Mouse (Mus musculus): ENCODE results near the gene Dlgap4. TPM values are rescaled to one million over a fixed set of nuclear protein-coding genes. Genes with fewer than 3 reads are reported as not detected.

The Dlgap4 gene
- polyA plus RNA-seq, 1 experiment from 2014 or later, result 10.4 TPM

DNA sequence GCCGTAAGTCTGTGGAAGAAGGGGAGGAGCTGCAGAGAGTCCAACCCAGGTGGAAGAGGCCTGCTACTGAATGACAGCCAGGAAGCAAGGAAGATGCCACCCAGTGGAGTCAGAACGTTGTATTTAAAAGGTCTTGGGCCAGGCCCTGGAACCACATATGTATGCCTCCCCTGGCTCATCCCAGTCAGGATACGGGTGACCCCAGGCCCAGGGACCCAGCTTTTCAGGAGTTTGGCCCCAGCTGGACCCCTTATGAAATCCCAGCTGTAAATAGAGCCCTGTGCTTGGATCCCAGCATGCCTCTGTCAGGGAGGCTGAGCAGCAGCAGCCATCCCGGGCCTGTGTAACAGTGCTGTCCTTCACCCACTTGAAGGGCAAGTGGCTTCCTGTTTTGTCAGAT is 151.2 kb downstream of the Dlgap4 start:
- no peak overlapping the region for H3K27ac ChIP-seq (replicated peaks)
- no peak overlapping the region for H3K4me2 ChIP-seq
- H3K9ac ChIP-seq, result no peak overlapping the region
- no peaks in the 10 kb centered on the region for H3K27me3 ChIP-seq
- 0 out of 2 replicates have a peak, but pooled peaks cover 5% of the 10 kb centered on the region for H3K4me1 ChIP-seq (replicated peaks)
- no peak for ATAC-seq (ENCODE audit: insufficient read depth)
- H3K4me3 ChIP-seq (replicated peaks), result no peak overlapping the region
- 46% methylated on average over 4 of the region's 4 CpGs for WGBS (ENCODE audit: insufficient replicate concordance)
- H3K9me3 ChIP-seq (replicated peaks), result no peaks in the 10 kb centered on the region
- no peaks in the 10 kb centered on the region for H3K36me3 ChIP-seq (replicated peaks)

DNA sequence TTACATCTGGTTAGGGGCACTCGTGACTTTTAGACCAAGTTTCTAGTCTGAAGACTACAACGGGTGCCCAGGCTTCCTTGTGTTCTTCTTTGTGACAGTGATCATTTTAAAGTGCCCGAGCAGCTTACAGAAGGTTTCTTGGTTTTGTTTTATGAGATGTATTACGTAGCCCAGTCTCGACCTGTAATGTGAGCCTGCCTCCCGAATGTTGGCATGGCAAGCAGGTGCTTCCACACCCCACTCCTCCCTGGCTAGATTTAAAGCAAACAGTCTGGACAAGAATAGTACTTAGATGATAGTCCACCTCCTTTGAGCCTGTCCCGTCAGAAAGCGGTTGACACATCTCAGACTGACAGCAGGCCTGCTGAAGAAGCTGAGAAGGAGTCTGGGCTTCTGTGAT is 152.1 kb downstream of the Dlgap4 start:
- H3K4me2 ChIP-seq, result no peak overlapping the region
- H3K27ac ChIP-seq (replicated peaks), result no peak overlapping the region
- no peak for ATAC-seq (ENCODE audit: insufficient read depth)
- no peaks in the 10 kb centered on the region for H3K36me3 ChIP-seq (replicated peaks)
- no peaks in the 10 kb centered on the region for H3K27me3 ChIP-seq
- H3K9ac ChIP-seq, result no peak overlapping the region
- H3K4me1 ChIP-seq (replicated peaks), result 0 out of 2 replicates have a peak, but pooled peaks cover 5% of the 10 kb centered on the region
- WGBS (ENCODE audit: insufficient replicate concordance), result 67% methylated on average over 8 of the region's 8 CpGs
- no peaks in the 10 kb centered on the region for H3K9me3 ChIP-seq (replicated peaks)
- no peak overlapping the region for H3K4me3 ChIP-seq (replicated peaks)

DNA sequence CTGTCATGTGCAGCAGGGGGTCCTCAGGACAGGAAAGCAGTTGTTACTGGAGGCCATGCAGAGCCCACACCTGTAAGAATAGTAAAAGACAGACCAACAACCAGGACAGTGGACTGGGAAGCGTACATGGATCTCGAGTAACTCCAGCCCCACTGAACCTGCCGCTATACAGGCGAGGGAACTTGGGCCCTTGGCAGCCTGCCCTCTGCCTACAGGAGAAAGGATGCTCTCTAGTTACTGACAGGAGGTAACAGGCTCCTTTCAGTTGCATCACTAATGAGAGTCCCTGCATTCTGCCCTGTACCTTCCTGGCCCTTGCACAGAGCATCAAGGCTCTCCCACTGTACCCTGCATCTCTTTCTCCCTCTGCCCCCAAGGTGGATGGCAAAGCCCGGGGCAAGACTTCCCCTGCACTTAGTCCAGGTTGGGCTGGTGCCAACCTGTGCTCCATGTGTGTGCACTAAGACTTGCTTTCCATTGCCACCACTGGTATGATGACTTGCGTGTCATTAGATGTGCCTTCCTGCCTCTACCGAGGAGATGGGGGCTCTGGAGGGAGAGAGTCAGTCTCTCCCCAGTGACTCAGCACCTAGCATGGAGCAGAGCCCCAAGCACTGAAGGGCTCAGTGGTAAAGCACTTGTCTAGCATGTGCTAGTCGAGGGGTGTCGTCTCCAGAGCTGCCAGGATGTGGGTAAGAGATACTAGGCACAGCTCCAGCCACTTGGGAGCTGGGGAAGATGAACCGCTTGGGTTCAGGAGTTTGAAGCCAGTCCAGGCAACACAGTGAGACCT is 152.9 kb downstream of the Dlgap4 start:
- 0 out of 2 replicates have a peak overlapping the region, but pooled peaks have one; percentile 9 for H3K27ac ChIP-seq (replicated peaks)
- H3K27me3 ChIP-seq, result no peaks in the 10 kb centered on the region
- no peak overlapping the region for H3K4me3 ChIP-seq (replicated peaks)
- no peaks in the 10 kb centered on the region for H3K36me3 ChIP-seq (replicated peaks)
- H3K4me2 ChIP-seq, result no peak overlapping the region
- no peaks in the 10 kb centered on the region for H3K9me3 ChIP-seq (replicated peaks)
- 47% methylated on average over 10 of the region's 10 CpGs for WGBS (ENCODE audit: insufficient replicate concordance)
- 0 out of 2 replicates have a peak, but pooled peaks cover 5% of the 10 kb centered on the region for H3K4me1 ChIP-seq (replicated peaks)
- ATAC-seq (ENCODE audit: insufficient read depth), result peak; percentile 47; the same call in 1 of the 2 replicates
- no peak overlapping the region for H3K9ac ChIP-seq

DNA sequence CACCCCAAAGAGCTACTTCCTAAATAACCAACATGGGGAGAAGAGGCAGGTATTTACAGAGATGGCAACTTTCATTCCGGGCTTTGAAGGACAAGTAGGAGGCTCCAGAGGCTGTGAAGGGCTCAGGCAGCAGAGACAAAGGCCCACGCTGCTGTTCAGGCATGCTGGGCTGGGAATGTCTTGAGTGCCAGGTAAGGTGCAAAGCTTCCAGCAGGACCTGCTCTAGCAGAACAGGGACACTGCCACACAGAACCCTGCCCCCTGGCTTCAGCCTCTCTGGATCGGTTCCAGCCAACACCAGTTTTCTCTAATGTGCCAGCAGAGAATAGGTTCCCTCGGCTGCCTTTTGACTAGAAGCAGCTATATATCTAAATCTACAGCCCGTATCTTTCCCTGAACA is 153.6 kb downstream of the Dlgap4 start:
- H3K27ac ChIP-seq (replicated peaks), result no peak overlapping the region
- no peaks in the 10 kb centered on the region for H3K27me3 ChIP-seq
- H3K36me3 ChIP-seq (replicated peaks), result no peaks in the 10 kb centered on the region
- H3K9ac ChIP-seq, result no peak overlapping the region
- no peak for ATAC-seq (ENCODE audit: insufficient read depth)
- H3K4me2 ChIP-seq, result no peak overlapping the region
- 64% methylated on average over 5 of the region's 5 CpGs for WGBS (ENCODE audit: insufficient replicate concordance)
- no peak overlapping the region for H3K4me3 ChIP-seq (replicated peaks)
- 0 out of 2 replicates have a peak, but pooled peaks cover 5% of the 10 kb centered on the region for H3K4me1 ChIP-seq (replicated peaks)
- no peaks in the 10 kb centered on the region for H3K9me3 ChIP-seq (replicated peaks)

DNA sequence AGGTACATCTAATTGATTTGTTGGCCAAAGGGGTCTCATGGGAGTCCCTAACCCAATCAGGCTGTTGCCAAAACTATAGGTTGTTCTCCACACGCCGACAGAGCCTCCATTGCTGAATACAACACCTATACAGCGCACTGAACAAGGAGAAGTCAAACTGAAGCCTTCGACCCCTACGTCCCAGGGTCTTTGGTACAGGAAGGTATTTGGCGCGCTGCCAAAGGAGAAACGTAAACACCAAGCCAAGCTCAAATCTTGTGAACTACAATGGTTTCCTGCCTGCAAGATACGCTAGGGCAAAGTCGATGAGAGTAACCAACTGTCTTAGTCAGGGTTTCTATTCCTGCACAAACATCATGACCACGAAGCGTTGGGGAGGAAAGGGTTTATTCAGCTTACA is 155.8 kb downstream of the Dlgap4 start:
- Histone ChIP-seq H3K4me2 (no peak overlapping the region), H3K9me3 (replicated peaks) (no peaks in the 10 kb centered on the region), H3K27ac (replicated peaks) (no peak overlapping the region), H3K9ac (no peak overlapping the region), H3K27me3 (0 out of 2 replicates have a peak, but pooled peaks cover under 1% of the 10 kb centered on the region), H3K36me3 (replicated peaks) (no peaks in the 10 kb centered on the region), H3K4me3 (replicated peaks) (no peak overlapping the region), H3K4me1 (replicated peaks) (0 out of 2 replicates have a peak, but pooled peaks cover 5% of the 10 kb centered on the region)
- WGBS (ENCODE audit: insufficient replicate concordance), result 64% methylated on average over 12 of the region's 12 CpGs
- no peak for ATAC-seq (ENCODE audit: insufficient read depth)

DNA sequence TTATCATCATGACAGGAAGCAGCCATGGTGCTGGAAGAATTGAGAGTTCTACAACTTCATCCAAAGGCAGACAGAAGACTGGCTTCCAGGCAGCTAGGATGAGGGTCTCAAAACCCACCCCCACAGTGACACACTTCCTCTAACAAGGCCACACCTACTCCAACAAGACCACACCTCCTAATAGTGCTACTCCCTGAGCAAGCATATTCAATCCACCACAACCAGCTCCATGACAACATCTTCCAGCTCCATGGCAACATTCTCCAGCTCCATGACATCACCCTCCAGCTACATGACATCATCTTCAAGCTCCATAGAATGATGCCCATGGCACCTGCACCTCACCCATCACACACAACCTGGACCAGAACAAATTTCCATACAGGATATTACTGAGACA is 160.0 kb downstream of the Dlgap4 start:
- no peaks in the 10 kb centered on the region for H3K36me3 ChIP-seq (replicated peaks)
- no peak overlapping the region for H3K9ac ChIP-seq
- ATAC-seq (ENCODE audit: insufficient read depth), result no peak
- H3K4me3 ChIP-seq (replicated peaks), result no peak overlapping the region
- no peak overlapping the region for H3K27ac ChIP-seq (replicated peaks)
- no peaks in the 10 kb centered on the region for H3K9me3 ChIP-seq (replicated peaks)
- H3K27me3 ChIP-seq, result peaks cover 20% of the 10 kb centered on the region
- H3K4me2 ChIP-seq, result no peak overlapping the region
- H3K4me1 ChIP-seq (replicated peaks), result peaks cover 27% of the 10 kb centered on the region

DNA sequence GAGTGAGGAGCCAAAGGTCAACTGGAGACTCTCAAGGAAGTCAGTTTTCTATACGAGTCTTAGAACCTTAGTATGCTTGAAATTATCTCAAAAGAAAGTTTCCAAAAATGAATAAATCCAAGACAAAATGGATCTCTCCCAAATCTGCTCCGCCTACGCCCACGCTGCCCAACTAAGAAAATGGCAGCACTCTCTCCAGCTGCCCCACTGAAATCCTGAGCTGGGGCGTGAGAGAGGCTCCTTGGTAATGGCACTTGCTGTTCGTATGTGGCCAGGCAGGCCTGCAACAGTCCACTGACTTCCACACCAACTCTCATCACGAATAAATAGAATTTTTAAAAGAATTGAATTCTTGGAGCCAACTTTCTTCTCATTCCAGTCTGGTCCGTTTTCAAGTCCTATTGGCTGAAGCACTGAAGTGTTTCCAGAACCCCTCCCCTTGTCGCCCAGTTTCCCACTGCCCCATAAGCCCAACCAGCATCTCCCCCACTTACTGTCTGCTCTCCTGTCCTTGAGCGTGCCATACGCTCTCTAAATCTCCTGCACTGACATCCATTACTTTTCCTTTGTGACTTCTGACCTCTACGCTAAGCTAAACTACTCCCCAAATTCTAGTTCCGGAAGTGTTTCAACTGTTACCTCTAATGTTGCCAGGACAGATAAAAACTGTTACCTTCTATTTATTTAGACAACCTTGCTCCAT is 160.7 kb downstream of the Dlgap4 start:
- H3K27me3 ChIP-seq, result peaks cover 20% of the 10 kb centered on the region
- no peak overlapping the region for H3K4me3 ChIP-seq (replicated peaks)
- no peaks in the 10 kb centered on the region for H3K36me3 ChIP-seq (replicated peaks)
- WGBS (ENCODE audit: insufficient replicate concordance), result 68% methylated on average over 13 of the region's 13 CpGs
- no peak overlapping the region for H3K4me2 ChIP-seq
- 0 out of 2 replicates have a peak overlapping the region, but pooled peaks have one; percentile 38 for H3K27ac ChIP-seq (replicated peaks)
- ATAC-seq (ENCODE audit: insufficient read depth), result no peak
- H3K9ac ChIP-seq, result no peak overlapping the region
- no peaks in the 10 kb centered on the region for H3K9me3 ChIP-seq (replicated peaks)
- H3K4me1 ChIP-seq (replicated peaks), result peaks cover 33% of the 10 kb centered on the region

DNA sequence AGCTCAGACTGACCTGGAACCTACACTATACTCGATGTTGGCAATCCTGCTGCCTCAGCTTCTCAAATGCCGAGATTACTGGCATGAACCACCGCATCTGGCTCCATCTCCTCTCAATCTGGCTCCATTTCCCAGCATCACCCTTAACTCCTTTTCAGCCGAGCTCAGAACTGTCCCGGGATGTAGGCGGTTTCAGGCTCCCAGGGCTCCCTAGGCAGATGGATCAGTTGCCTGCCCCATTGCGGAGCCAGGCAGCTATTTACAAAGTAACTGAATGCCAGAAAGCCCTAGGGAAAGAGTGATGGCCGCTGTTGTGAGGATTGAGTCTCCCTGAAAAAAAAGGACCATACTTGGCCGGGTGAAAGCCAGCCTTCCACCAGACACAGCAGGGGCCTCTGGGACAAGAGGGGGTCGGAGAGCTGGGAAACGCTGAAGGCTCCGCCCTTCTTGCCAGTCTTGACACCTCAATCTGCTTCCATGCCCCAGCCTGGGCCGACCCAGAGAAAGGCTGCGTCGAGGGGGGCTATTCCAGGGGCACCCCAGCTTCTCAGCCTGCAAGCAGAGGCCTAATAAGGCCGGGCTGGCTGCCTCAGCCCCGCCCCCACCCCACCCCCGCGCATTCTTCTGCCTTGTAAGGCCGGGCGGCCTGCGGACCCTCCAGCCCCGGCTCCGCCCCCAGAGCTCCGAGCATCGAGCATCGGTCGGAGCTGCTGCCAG is 161.4 kb downstream of the Dlgap4 start, which contains the start of gene Myl9:
TSS of gene Myl9 (plus strand) at position 683 of the 717 bp plus-strand sequence.
- H3K9ac ChIP-seq, result no peak within 1 kb of the TSS
- peak within 1 kb of the TSS; percentile 25; the same call in 1 of the 2 replicates for H3K4me3 ChIP-seq (replicated peaks)
- H3K4me2 ChIP-seq, result peak within 1 kb of the TSS; percentile 54
- H3K27me3 ChIP-seq, result peaks cover 20% of the 10 kb centered on the region
- no peaks in the 10 kb centered on the region for H3K9me3 ChIP-seq (replicated peaks)
- no peaks in the 10 kb centered on the region for H3K36me3 ChIP-seq (replicated peaks)
- 0 out of 2 replicates have a peak within 1 kb of the TSS, but pooled peaks have one; percentile 38 for H3K27ac ChIP-seq (replicated peaks)
- peaks cover 39% of the 10 kb centered on the region for H3K4me1 ChIP-seq (replicated peaks)
- WGBS (ENCODE audit: insufficient replicate concordance), result 14% methylated on average over 28 of the region's 28 CpGs
- ATAC-seq (ENCODE audit: insufficient read depth), result peak; percentile 41

DNA sequence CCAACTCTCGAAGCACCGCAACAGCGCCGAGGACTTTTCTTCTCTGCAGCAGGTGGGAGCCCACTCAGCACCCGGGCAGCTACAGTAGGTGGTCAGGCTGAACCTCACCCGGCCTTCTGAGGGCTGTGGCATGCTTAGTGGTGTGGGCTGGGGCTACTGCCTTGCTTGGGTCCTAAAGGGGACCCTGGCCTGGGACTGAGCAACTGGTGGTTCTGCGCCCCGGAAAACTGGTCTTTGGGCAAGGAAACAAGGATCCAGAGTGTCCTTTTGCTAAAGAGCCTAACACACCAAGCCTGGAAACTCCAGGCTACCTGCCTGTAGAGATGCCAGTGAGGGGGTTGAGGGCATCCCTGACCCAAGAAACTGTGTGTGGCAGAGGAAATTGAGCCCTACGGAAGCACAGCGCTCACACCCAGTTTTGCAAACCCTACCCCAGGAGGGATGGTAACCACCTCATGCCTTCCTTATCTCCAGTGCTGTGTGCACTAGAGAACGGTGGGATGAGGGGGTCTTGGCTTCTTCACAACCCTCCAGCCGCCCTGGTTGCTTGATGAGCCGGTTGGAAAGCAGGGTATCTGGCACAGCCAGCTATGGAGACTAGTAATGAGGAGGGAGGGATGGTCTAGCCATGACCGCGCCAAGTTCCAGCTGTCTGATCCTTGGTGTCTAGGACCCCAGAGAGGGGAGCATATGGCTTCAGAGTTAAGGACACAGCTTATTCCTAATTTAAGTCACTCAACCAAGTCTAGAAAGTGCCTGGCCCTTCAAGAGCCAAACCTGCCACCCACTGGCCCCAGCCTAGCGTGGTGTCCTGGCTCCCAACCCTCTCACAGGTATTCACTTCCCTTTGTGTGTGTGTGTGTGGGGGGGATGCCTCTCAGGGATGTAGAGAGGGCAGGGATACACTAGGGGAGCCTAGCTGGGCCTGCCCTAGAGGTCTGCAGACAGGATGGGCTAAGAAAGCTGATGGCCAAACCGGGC is 162.2 kb downstream of the Dlgap4 start:
- H3K9me3 ChIP-seq (replicated peaks), result no peaks in the 10 kb centered on the region
- H3K4me1 ChIP-seq (replicated peaks), result peaks cover 48% of the 10 kb centered on the region
- no peak overlapping the region for H3K9ac ChIP-seq
- no peaks in the 10 kb centered on the region for H3K36me3 ChIP-seq (replicated peaks)
- H3K4me3 ChIP-seq (replicated peaks), result peak overlapping the region; percentile 25; the same call in 1 of the 2 replicates
- 29% methylated on average over 17 of the region's 17 CpGs for WGBS (ENCODE audit: insufficient replicate concordance)
- H3K27me3 ChIP-seq, result peaks cover 20% of the 10 kb centered on the region
- no peak overlapping the region for H3K27ac ChIP-seq (replicated peaks)
- peak; percentile 14; the same call in 1 of the 2 replicates for ATAC-seq (ENCODE audit: insufficient read depth)
- H3K4me2 ChIP-seq, result peak overlapping the region; percentile 54

DNA sequence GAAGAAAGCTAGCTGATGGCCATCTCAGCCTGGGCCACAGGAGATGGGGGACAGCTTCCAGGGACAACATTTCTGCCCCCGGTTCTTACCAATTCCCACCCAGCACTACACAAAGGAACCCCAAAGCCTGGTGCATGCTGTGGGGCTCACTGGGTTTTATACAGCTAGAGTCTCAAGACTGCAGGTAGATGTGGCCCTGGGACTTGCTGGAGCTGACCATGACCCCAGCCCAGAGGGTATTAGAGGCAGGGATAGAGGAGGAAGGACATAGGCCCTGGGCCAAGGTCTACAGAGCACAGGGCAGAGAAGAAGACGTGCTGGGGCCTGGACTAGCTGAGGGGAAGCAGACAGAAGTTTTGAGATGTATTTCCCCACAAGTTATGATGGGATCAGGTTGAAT is 163.4 kb downstream of the Dlgap4 start:
- H3K4me1 ChIP-seq (replicated peaks), result peaks cover 59% of the 10 kb centered on the region
- H3K4me2 ChIP-seq, result no peak overlapping the region
- no peak overlapping the region for H3K9ac ChIP-seq
- no peak for ATAC-seq (ENCODE audit: insufficient read depth)
- no peaks in the 10 kb centered on the region for H3K36me3 ChIP-seq (replicated peaks)
- no peak overlapping the region for H3K27ac ChIP-seq (replicated peaks)
- WGBS (ENCODE audit: insufficient replicate concordance), result 80% methylated on average over 2 of the region's 2 CpGs
- H3K4me3 ChIP-seq (replicated peaks), result no peak overlapping the region
- H3K9me3 ChIP-seq (replicated peaks), result no peaks in the 10 kb centered on the region
- peaks cover 20% of the 10 kb centered on the region for H3K27me3 ChIP-seq

Measured in liver, embryonic 15.5 days (tissue).